Mouse (Mus musculus) heart, embryonic 13.5 days (tissue): ENCODE measurements at regions not wholly inside any gene's neighbourhood (a gene's known extent, or its start where the extent isn't known, plus 50 kb on each side); places are given as distances from the start of the nearest gene placed in this dataset.

Experiments
- ATAC-seq: fragments of 200-750 bp; cut with Nextera tagmentation; 2 replicates; pipeline ENCODE4 v1.8.0; 2017; ENCODE audit warnings: moderate TSS enrichment; ENCODE audit not compliant: insufficient number of reproducible peaks, low FRiP score, low TSS enrichment; ENCODE audit errors: extremely low read depth
- H3K27ac ChIP-seq: fragments of 300-500 bp; sonication (generic); replicated peaks from 2 replicates; pipeline ENCODE4 v1.5.1; 2015; ENCODE audit warnings: moderate library complexity, mild to moderate bottlenecking, inconsistent platforms
- H3K27me3 ChIP-seq: fragments of 300-500 bp; sonication (generic); replicated peaks from 2 replicates; pipeline ENCODE4 v1.6.1; 2015; ENCODE audit warnings: mild to moderate bottlenecking, inconsistent platforms
- H3K36me3 ChIP-seq: fragments of 300-500 bp; sonication (generic); 2 replicates; pipeline ENCODE4 v1.6.1; 2015; ENCODE audit warnings: mild to moderate bottlenecking, inconsistent platforms
- H3K4me1 ChIP-seq: fragments of 300-500 bp; sonication (generic); 2 replicates; pipeline ENCODE4 v1.6.1; 2015; ENCODE audit warnings: inconsistent platforms
- H3K4me2 ChIP-seq: fragments of 300-500 bp; sonication (generic); 2 replicates; pipeline ENCODE4 v1.6.1; 2015; ENCODE audit warnings: inconsistent platforms, mild to moderate bottlenecking, moderate library complexity
- H3K4me3 ChIP-seq: fragments of 300-500 bp; sonication (generic); 2 replicates; pipeline ENCODE4 v1.5.1; 2015; ENCODE audit warnings: moderate library complexity, mild to moderate bottlenecking, inconsistent platforms
- H3K9ac ChIP-seq: fragments of 300-500 bp; sonication (generic); 2 replicates; pipeline ENCODE4 v1.6.1; 2015; ENCODE audit warnings: inconsistent platforms, mild to moderate bottlenecking, moderate library complexity
- H3K9me3 ChIP-seq: fragments of 300-500 bp; sonication (generic); 2 replicates; pipeline ENCODE4 v1.6.1; 2016; ENCODE audit warnings: inconsistent platforms
- WGBS: fragments of 180-500 bp; shearing (Covaris S2); methylation state at CpG from one replicate; pipeline ENCODE4 v1.1.7; 2015; ENCODE audit warnings: mixed read lengths; 5-methylcytosine and 5-hydroxymethylcytosine counted together

GRCm38 (mm10) chr9:31684812-31685188 lies 220.5 kb upstream of the Tmem45b start:
- 82% methylated on average over 8 of the region's 8 CpGs for WGBS

GRCm38 (mm10) chr9:31684099-31684811 lies 220.0 kb upstream of the Tmem45b start:
- H3K27me3 ChIP-seq = peaks cover 35% of the 10 kb centered on the region
- H3K36me3 ChIP-seq = no peaks in the 10 kb centered on the region
- no peak overlapping the region for H3K9ac ChIP-seq
- H3K4me3 ChIP-seq = no peak overlapping the region
- no peaks in the 10 kb centered on the region for H3K9me3 ChIP-seq
- H3K27ac ChIP-seq = no peak overlapping the region
- 47% methylated on average over 16 of the region's 18 CpGs for WGBS
- H3K4me2 ChIP-seq = peak overlapping the region; percentile 56
- ATAC-seq = no peak
- peaks cover 30% of the 10 kb centered on the region for H3K4me1 ChIP-seq

More at GRCm38 (mm10) chr9:31684812-31685188, 220.5 kb upstream of the Tmem45b start:
- Histone ChIP-seq H3K36me3 (no peaks in the 10 kb centered on the region), H3K27me3 (peaks cover 37% of the 10 kb centered on the region), H3K27ac (no peak overlapping the region), H3K9me3 (no peaks in the 10 kb centered on the region), H3K4me2 (no peak overlapping the region), H3K4me1 (peaks cover 30% of the 10 kb centered on the region), H3K4me3 (no peak overlapping the region), H3K9ac (no peak overlapping the region)
- ATAC-seq = no peak

- 7% methylated on average over 19 of the region's 19 CpGs for WGBS
- H3K27me3 ChIP-seq = peaks cover 33% of the 10 kb centered on the region
- peak overlapping the region; percentile 56 for H3K4me2 ChIP-seq
- no peak for ATAC-seq
- no peaks in the 10 kb centered on the region for H3K36me3 ChIP-seq
- peak overlapping the region; percentile 31 for H3K4me3 ChIP-seq
- no peaks in the 10 kb centered on the region for H3K9me3 ChIP-seq
- peak overlapping the region; percentile 7; the same call in 1 of the 2 replicates for H3K9ac ChIP-seq
- H3K27ac ChIP-seq = no peak overlapping the region
- H3K4me1 ChIP-seq = peaks cover 25% of the 10 kb centered on the region
Measured at GRCm38 (mm10) chr9:31683302-31684081, 219.2 kb upstream of the Tmem45b start.

GRCm38 (mm10) chr9:31682893-31683292 lies 218.6 kb upstream of the Tmem45b start:
- H3K4me3 ChIP-seq = no peak overlapping the region
- H3K9ac ChIP-seq = no peak overlapping the region
- H3K4me1 ChIP-seq = peaks cover 19% of the 10 kb centered on the region
- ATAC-seq = no peak
- no peaks in the 10 kb centered on the region for H3K36me3 ChIP-seq
- WGBS = 43% methylated on average over 6 of the region's 6 CpGs
- no peak overlapping the region for H3K27ac ChIP-seq
- H3K9me3 ChIP-seq = no peaks in the 10 kb centered on the region
- peaks cover 33% of the 10 kb centered on the region for H3K27me3 ChIP-seq
- peak overlapping the region; percentile 56 for H3K4me2 ChIP-seq

GRCm38 (mm10) chr9:31677150-31677549 lies 212.9 kb upstream of the Tmem45b start:
- Histone ChIP-seq H3K36me3 (no peaks in the 10 kb centered on the region), H3K9me3 (no peaks in the 10 kb centered on the region), H3K27ac (no peak overlapping the region), H3K4me3 (no peak overlapping the region), H3K4me2 (no peak overlapping the region), H3K4me1 (no peaks in the 10 kb centered on the region), H3K27me3 (peaks cover 7% of the 10 kb centered on the region), H3K9ac (no peak overlapping the region)
- ATAC-seq = no peak

- Histone ChIP-seq H3K9ac (no peak overlapping the region), H3K4me2 (no peak overlapping the region), H3K27ac (no peak overlapping the region), H3K4me1 (no peaks in the 10 kb centered on the region), H3K36me3 (no peaks in the 10 kb centered on the region), H3K4me3 (no peak overlapping the region), H3K9me3 (no peaks in the 10 kb centered on the region), H3K27me3 (no peaks in the 10 kb centered on the region)
- ATAC-seq = no peak
- WGBS = 68% methylated on average over 2 of the region's 2 CpGs
Measured at GRCm38 (mm10) chr9:31659026-31659425, 194.8 kb upstream of the Tmem45b start.

GRCm38 (mm10) chr9:31657612-31658011 lies 193.3 kb upstream of the Tmem45b start:
- Histone ChIP-seq H3K4me3 (no peak overlapping the region), H3K9me3 (no peaks in the 10 kb centered on the region), H3K4me1 (no peaks in the 10 kb centered on the region), H3K27ac (no peak overlapping the region), H3K9ac (no peak overlapping the region), H3K27me3 (no peaks in the 10 kb centered on the region), H3K4me2 (no peak overlapping the region), H3K36me3 (no peaks in the 10 kb centered on the region)
- 76% methylated on average over 4 of the region's 4 CpGs for WGBS
- ATAC-seq = no peak

GRCm38 (mm10) chr9:31656676-31657075 lies 192.4 kb upstream of the Tmem45b start:
- Histone ChIP-seq H3K27me3 (no peaks in the 10 kb centered on the region), H3K4me1 (no peaks in the 10 kb centered on the region), H3K9ac (no peak overlapping the region), H3K9me3 (no peaks in the 10 kb centered on the region), H3K4me3 (no peak overlapping the region), H3K27ac (no peak overlapping the region), H3K4me2 (no peak overlapping the region), H3K36me3 (no peaks in the 10 kb centered on the region)
- no peak for ATAC-seq
- WGBS = 76% methylated on average over 11 of the region's 11 CpGs

GRCm38 (mm10) chr9:31654747-31655146 lies 190.5 kb upstream of the Tmem45b start:
- Histone ChIP-seq H3K36me3 (no peaks in the 10 kb centered on the region), H3K4me1 (no peaks in the 10 kb centered on the region), H3K4me2 (no peak overlapping the region), H3K27me3 (no peaks in the 10 kb centered on the region), H3K27ac (no peak overlapping the region), H3K4me3 (no peak overlapping the region), H3K9me3 (no peaks in the 10 kb centered on the region), H3K9ac (no peak overlapping the region)
- no peak for ATAC-seq
- WGBS = 76% methylated on average over 6 of the region's 6 CpGs

- Histone ChIP-seq H3K9me3 (no peaks in the 10 kb centered on the region), H3K36me3 (no peaks in the 10 kb centered on the region), H3K9ac (no peak overlapping the region), H3K4me2 (no peak overlapping the region), H3K4me3 (no peak overlapping the region), H3K4me1 (no peaks in the 10 kb centered on the region), H3K27me3 (no peaks in the 10 kb centered on the region), H3K27ac (no peak overlapping the region)
- ATAC-seq = no peak
- 79% methylated on average over 7 of the region's 7 CpGs for whole genome bisulfite sequencing
Measured at GRCm38 (mm10) chr9:31654213-31654612, 190.0 kb upstream of the Tmem45b start.

GRCm38 (mm10) chr9:31653788-31654187 lies 189.5 kb upstream of the Tmem45b start:
- WGBS = 81% methylated on average over 3 of the region's 3 CpGs
- Histone ChIP-seq H3K4me1 (no peaks in the 10 kb centered on the region), H3K27ac (no peak overlapping the region), H3K4me2 (no peak overlapping the region), H3K27me3 (no peaks in the 10 kb centered on the region), H3K9me3 (no peaks in the 10 kb centered on the region), H3K4me3 (no peak overlapping the region), H3K9ac (no peak overlapping the region), H3K36me3 (no peaks in the 10 kb centered on the region)
- ATAC-seq = no peak
